ENCODE assay signal across 8 mouse cellular contexts in the genomic region with DNA sequence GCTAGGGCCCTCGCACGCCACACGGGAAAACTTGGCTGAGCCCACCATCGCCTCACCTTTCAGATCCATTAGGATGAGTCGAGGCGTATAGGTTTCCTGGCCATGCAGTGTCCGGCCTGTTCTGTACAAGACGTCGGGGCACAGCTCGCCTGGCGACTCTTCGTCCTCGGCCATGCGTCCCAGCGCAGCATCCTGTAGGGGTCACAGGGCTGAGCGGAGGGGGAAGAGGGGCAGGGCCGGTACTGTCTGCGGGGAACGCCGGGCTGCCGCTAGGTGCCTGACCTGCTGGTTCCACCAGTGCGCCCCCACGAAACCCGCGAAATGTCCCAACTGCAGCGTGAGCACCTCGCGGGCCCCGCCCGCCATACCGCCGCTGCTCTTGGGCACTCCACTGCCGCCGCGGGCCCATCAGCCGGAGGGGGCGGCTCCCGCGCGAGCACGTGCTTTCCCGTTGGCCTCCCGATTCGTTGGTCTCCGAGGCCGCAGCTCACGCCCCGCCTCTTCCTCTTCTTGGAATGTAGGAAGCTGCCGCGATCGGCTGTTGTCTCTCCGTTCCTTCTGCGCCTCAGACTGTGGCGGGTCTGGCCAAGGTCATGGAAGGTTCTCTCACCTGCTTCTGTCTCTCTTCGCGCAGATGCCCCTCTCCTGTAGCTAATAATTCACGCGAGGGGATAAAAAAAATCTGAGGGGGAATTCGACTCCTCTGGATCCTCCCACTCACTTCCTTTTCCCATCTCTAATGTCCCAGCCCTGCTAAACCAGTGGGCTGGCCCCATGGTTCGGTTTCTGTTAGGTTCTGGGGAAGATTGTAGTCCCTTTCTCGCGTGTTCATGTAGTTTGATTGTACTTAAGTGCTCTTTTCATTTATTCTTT. TPM values are rescaled to one million over a fixed set of nuclear protein-coding genes. Genes with fewer than 3 reads are reported as not detected.
DNase-seq lines count a peak whose midpoint lies in the region; ATAC-seq and TF ChIP-seq lines count a peak whose summit lies in the region.

A gene (minus strand): TSS at position 489 of the 873 bp plus-strand sequence.

- peaks cover 36% of the 10 kb centered on the region for H3K36me3 ChIP-seq in embryonic facial prominence, embryonic 15.5 days
- H3K36me3 ChIP-seq in kidney, embryonic 14.5 days (ENCODE audit: control insufficient read depth, insufficient read depth, low read length), result peaks cover 37% of the 10 kb centered on the region
- H3K36me3 ChIP-seq in limb, embryonic 15.5 days, result peaks cover 37% of the 10 kb centered on the region

- TF ChIP-seq CTCF in bone marrow, adult 2 months (IDR thresholded peaks at IDR 0.05; ENCODE audit: control insufficient read depth, insufficient read depth, low read length), result no peak

- no peaks in the 10 kb centered on the region for H3K27me3 ChIP-seq in embryonic facial prominence, embryonic 15.5 days
- H3K27me3 ChIP-seq in kidney, embryonic 14.5 days (ENCODE audit: control insufficient read depth, insufficient read depth, low read length), result no peaks in the 10 kb centered on the region
- no peaks in the 10 kb centered on the region for H3K27me3 ChIP-seq in limb, embryonic 15.5 days

- H3K9me3 ChIP-seq in embryonic facial prominence, embryonic 15.5 days (replicated peaks), result no peaks in the 10 kb centered on the region
- no peaks in the 10 kb centered on the region for H3K9me3 ChIP-seq in kidney, embryonic 14.5 days (ENCODE audit: control insufficient read depth, low read length)
- no peaks in the 10 kb centered on the region for H3K9me3 ChIP-seq in limb, embryonic 15.5 days

- peak; percentile 95 for DNase-seq in 416B (ENCODE audit: low read depth)
- peak; percentile 92 to 94 for DNase-seq in heart, adult 9 months (ENCODE audit: low spot score in 2 of 2)
- DNase-seq in monocyte, adult 2 months (ENCODE audit: low read depth in 1 of 2, low spot score in 2 of 2), result peak; percentile 79 to 88
- DNase-seq in spleen, postnatal 36 days (ENCODE audit: low spot score in 2 of 2), result peak; percentile 95 to 96

- peak within 1 kb of the TSS; percentile 73 for H3K4me2 ChIP-seq in embryonic facial prominence, embryonic 15.5 days (replicated peaks)
- H3K4me2 ChIP-seq in kidney, embryonic 14.5 days (replicated peaks; ENCODE audit: low read depth, low read length), result peak within 1 kb of the TSS; percentile 78
- H3K4me2 ChIP-seq in limb, embryonic 15.5 days, result peak within 1 kb of the TSS; percentile 74

- peak within 1 kb of the TSS; percentile 84 for H3K4me3 ChIP-seq in bone marrow, adult 2 months (replicated peaks; ENCODE audit: control insufficient read depth, low read depth, low read length)
- H3K4me3 ChIP-seq in embryonic facial prominence, embryonic 15.5 days (replicated peaks), result peak within 1 kb of the TSS; percentile 59
- peak within 1 kb of the TSS; percentile 77 for H3K4me3 ChIP-seq in kidney, embryonic 14.5 days (ENCODE audit: low read length)
- H3K4me3 ChIP-seq in limb, embryonic 15.5 days, result peak within 1 kb of the TSS; percentile 74

- peak; percentile 93 for TF ChIP-seq POLR2A in bone marrow, adult 2 months (IDR thresholded peaks at IDR 0.05; ENCODE audit: borderline replicate concordance, control insufficient read depth, low read depth, low read length)

- H3K4me1 ChIP-seq in bone marrow, adult 2 months (ENCODE audit: control insufficient read depth, insufficient read depth, low read length), result peaks cover 2% of the 10 kb centered on the region; the same call in 1 of the 2 replicates
- H3K4me1 ChIP-seq in embryonic facial prominence, embryonic 15.5 days, result peaks cover 16% of the 10 kb centered on the region; the same call in 1 of the 2 replicates
- H3K4me1 ChIP-seq in kidney, embryonic 14.5 days (ENCODE audit: control insufficient read depth, insufficient read depth, low read length), result peaks cover 14% of the 10 kb centered on the region
- H3K4me1 ChIP-seq in limb, embryonic 15.5 days, result peaks cover 16% of the 10 kb centered on the region

- ATAC-seq in embryonic facial prominence, embryonic 15.5 days (ENCODE audit: insufficient number of reproducible peaks, low FRiP score, low TSS enrichment, low read depth), result peak; percentile 96
- ATAC-seq in kidney, embryonic 14.5 days (ENCODE audit: low FRiP score, low TSS enrichment), result peak; percentile 96
- peak; percentile 93 for ATAC-seq in limb, embryonic 15.5 days (ENCODE audit: insufficient number of reproducible peaks, low FRiP score, low TSS enrichment, low read depth)

- WGBS in bone marrow, adult 2 months, result under 1% methylated on average over 62 of the region's 62 CpGs
- WGBS in embryonic facial prominence, embryonic 15.5 days, result under 1% methylated on average over 60 of the region's 62 CpGs
- under 1% methylated on average over 51 of the region's 62 CpGs for WGBS in kidney, embryonic 14.5 days
- WGBS in limb, embryonic 15.5 days, result under 1% methylated on average over 62 of the region's 62 CpGs

- H3K9ac ChIP-seq in embryonic facial prominence, embryonic 15.5 days, result peak within 1 kb of the TSS; percentile 56
- H3K9ac ChIP-seq in kidney, embryonic 14.5 days (ENCODE audit: low read depth, low read length), result peak within 1 kb of the TSS; percentile 68
- peak within 1 kb of the TSS; percentile 65 for H3K9ac ChIP-seq in limb, embryonic 15.5 days

- H3K27ac ChIP-seq in bone marrow, adult 2 months (ENCODE audit: control insufficient read depth, insufficient read depth, low read depth, low read length, poor library complexity), result peak within 1 kb of the TSS; percentile 70
- H3K27ac ChIP-seq in embryonic facial prominence, embryonic 15.5 days (replicated peaks), result peak within 1 kb of the TSS; percentile 90
- H3K27ac ChIP-seq in kidney, embryonic 14.5 days (ENCODE audit: low read depth, low read length), result peak within 1 kb of the TSS; percentile 89
- peak within 1 kb of the TSS; percentile 88 for H3K27ac ChIP-seq in limb, embryonic 15.5 days

RNA-seq across cellular contexts. Expression of the gene that starts here (rescaled TPM):
- polyA plus RNA-seq in bone marrow, adult 2 months (2011; ENCODE audit: insufficient read depth, insufficient read length, low replicate concordance, missing spikeins), result 5.5 and 13.7 TPM in 2 replicates
- polyA plus RNA-seq in embryonic facial prominence, embryonic 15.5 days (2015; fragmentation: Nextera tagmentation; extraction: Ambion mirVana), result 39.8 and 42.8 TPM in 2 replicates
- polyA plus RNA-seq in kidney, embryonic 14.5 days (2014; fragmentation: Nextera tagmentation; extraction: Ambion mirVana), result 40.9 and 63.2 TPM in 2 replicates
- 40.6 and 41.3 TPM in 2 replicates for polyA plus RNA-seq in limb, embryonic 15.5 days (2015; fragmentation: Nextera tagmentation; extraction: Ambion mirVana)

Comparison
In these comparisons a context has a peak if more than half of its experiments do, and no peak if none do; other contexts are left out.
1. Peak in every context shown above with its lines: DNase-seq, ATAC-seq, H3K4me3 ChIP-seq and H3K27ac ChIP-seq.